Mouse (Mus musculus) brown adipose tissue, adult 24 weeks (tissue): ENCODE measurements at regions not wholly inside any gene's neighbourhood (a gene's known extent, or its start where the extent isn't known, plus 50 kb on each side); places are given as distances from the start of the nearest gene placed in this dataset.

Experiments used
- H3K27ac ChIP-seq: fragments of 200-500 bp; replicated peaks from 2 replicates; pipeline ENCODE4 v1.5.1; 2012; ENCODE audit warnings: low read depth, mild to moderate bottlenecking, low read length
- H3K4me1 ChIP-seq: fragments of 200-500 bp; 2 replicates; pipeline ENCODE4 v1.6.1; 2012; ENCODE audit warnings: low read length, mixed read lengths; ENCODE audit not compliant: control insufficient read depth, insufficient read depth, insufficient read length
- H3K4me3 ChIP-seq: fragments of 200-500 bp; 2 replicates; pipeline ENCODE4 v1.5.1; 2012; ENCODE audit warnings: low read depth, mild to moderate bottlenecking, low read length, moderate library complexity; ENCODE audit not compliant: insufficient read depth

DNA sequence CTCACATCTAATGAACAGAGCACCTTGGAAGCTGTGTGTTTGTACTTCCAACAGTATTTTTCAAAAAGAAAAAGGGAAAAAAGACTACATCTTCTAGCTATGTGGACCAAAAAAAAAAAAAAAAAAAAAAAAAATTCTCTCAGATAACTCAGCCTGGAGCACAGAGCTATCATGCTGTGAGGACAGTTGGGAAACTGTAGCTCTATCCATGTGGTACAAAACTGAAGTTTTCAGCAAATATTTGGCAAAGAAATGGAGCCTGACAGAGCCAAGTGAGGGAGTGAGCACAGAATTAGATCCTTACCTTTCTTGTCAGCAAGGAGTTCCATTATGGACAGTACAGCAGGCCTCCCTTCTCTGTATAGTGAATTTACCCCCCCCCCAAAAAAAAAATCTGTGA, 550.2 kb downstream of the Rapgef2 start:
- H3K4me1 ChIP-seq, result no peaks in the 10 kb centered on the region
- no peak overlapping the region for H3K4me3 ChIP-seq
- no peak overlapping the region for H3K27ac ChIP-seq

DNA sequence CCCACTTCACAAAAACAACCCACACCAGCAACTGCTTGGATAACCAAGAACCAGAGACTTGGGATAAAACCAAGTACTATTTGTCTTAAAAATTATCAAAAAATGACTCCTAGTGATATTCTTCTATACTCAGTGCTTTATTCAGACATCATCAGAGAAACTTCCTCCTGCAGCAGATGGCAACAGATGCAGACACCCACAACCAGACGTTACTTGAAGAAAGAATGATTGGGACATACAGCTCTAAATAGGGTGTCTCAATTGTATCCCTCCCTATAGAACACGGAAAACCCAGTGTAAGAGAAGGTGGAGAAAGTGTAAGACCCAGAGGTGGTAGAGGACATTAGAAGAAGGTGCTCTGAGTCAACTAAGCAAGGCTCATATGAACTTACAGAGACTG, 569.6 kb downstream of the Rapgef2 start:
- H3K27ac ChIP-seq, result no peak overlapping the region
- no peaks in the 10 kb centered on the region for H3K4me1 ChIP-seq
- no peak overlapping the region for H3K4me3 ChIP-seq

DNA sequence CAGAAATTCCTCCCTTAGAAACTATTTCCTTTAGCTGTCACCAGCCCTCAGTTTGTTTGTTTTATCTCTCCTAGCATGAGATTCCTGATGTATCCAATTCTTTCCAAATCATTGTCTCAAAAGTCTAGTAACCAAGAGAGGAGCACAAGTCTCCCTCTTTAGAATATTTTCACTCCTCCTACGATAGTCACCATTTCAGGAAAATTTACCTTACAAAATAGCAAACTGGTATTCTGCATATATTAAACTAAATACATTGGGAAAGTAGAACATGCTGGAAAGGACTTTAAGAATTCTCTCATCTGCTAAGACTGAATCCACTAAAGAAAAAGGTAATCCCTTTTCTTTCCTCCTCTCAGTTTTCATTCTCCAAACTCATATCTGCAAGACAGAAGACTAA, 578.6 kb downstream of the Rapgef2 start:
- Histone ChIP-seq H3K4me3 (no peak overlapping the region), H3K4me1 (no peaks in the 10 kb centered on the region), H3K27ac (no peak overlapping the region)

DNA sequence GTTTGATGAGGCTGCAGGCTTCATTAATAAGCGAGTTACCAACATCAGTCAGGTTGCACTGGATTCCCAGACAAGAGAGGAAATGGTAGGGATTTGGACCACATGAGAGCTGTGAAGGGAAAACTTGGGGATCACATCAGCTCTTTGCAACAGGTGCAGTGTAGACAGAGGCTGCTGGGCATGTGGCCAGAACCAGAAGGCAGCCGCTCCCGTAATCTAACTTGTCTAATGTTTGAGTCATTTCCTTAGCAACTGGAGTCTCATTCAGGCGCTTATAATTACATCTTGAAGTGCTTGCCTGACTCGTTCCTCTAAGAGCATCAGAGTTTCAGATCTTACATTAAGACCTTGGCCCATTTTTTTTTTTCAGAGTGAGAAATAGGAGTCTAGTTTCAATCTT, 587.4 kb downstream of the Rapgef2 start:
- Histone ChIP-seq H3K27ac (no peak overlapping the region), H3K4me3 (no peak overlapping the region), H3K4me1 (no peaks in the 10 kb centered on the region)

DNA sequence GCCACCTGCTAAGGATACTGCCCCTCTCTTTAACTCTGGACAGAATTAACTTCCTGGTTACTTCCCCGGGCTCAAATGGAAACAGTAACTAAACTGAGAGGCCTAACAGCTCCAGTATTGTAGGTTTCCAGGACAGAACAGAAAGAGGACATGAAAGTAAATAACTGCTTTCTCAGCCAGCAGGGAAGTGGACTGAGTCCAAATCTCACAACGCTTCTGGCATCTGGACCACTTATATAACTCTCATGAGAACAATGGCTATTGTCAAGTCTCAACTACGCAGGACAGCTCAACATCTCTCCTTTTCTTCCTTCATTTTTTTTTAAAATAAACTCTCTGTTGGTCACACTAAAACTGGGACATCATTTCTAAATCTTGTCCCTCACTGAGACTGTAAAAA, 594.8 kb downstream of the Rapgef2 start:
- Histone ChIP-seq H3K27ac (no peak overlapping the region), H3K4me3 (no peak overlapping the region), H3K4me1 (no peaks in the 10 kb centered on the region)

DNA sequence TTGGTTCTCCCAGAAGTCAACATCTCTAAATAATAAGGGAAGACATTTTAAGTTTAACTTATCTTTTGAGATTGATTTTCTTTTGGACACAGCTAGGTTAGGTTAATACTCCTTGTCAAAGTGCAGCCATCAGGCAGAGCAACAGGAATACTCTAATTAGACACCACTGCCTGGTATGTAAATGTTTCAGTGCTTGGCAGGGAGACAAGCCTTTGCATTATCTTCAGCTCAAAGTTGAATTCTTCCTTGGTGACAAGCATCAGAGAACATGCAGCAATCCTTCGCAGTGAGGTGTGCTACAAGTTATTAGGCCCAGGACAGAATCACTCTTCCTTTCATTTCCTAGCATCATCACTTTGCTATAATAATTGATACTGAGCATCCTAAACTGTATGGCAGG, 608.7 kb downstream of the Rapgef2 start:
- Histone ChIP-seq H3K4me1 (no peaks in the 10 kb centered on the region), H3K27ac (no peak overlapping the region), H3K4me3 (no peak overlapping the region)

DNA sequence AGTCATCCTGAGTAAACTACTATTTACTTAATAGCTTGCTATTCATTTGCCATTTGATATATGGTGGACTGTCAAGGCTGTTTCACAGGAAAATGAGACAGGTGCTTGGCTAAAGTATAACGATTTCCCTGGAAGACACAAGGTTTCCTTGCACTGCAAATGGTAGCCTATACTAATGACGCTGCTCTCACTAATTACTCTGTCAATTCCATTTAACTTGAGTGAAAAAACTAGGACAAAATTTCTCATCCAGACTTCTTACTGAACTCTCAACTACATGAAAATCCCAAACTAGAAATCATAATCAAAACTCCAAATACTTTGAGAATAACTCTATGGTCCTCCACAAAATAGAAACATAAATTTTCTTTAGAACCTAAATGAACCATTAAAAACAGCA, 609.5 kb downstream of the Rapgef2 start:
- H3K4me3 ChIP-seq, result no peak overlapping the region
- H3K27ac ChIP-seq, result no peak overlapping the region

DNA sequence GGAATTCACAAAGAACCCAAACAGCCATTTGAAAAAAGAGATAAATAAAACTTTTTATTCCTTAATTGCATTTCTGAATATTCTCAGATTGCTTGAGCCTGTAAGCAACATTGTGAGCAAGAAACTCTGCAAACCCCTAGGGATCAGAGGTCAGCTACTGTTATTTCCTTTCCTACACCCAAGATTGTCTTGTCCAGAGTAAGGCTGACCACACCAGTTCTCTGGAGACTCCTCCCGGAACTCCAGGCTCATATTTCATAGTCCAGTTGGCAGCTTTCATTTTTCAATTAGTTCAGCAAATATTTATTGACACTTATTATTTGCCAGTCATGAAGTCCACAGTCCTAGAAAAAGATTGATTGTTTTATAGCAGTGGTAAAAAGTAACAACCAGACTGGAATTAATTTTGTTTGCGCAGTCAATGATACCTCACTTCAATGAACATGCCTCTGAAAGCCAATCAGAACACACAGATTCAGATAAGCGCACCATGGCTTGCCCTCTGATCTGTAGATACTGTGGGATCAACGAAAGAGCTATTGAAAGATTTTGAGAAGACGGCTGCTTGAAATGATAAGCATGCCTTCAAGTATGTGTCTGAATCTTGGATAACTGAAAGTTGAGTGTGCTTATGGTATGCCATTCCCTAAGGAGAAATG, 611.7 kb downstream of the Rapgef2 start:
- no peaks in the 10 kb centered on the region for H3K4me1 ChIP-seq
- H3K4me3 ChIP-seq, result no peak overlapping the region
- no peak overlapping the region for H3K27ac ChIP-seq

More for the DNA sequence above, 609.5 kb downstream of the Rapgef2 start:
- no peaks in the 10 kb centered on the region for H3K4me1 ChIP-seq

DNA sequence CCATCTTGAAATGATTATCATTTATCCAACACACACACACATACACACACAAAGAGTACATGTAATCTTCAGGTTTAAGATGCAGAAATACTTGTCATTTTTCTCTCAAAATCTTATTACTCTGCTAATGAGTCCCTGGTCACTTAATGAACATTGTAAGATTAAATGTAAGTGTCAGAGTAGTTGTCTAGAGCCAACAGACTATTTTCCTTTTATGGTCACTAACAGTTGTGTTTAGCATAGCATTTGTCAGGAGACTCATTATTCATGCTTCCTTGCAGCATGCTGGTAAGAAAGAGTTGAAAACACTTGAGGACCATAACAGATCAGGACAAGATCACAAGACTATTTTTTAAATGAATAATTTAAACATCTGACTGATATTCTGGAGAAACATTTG, 618.3 kb downstream of the Rapgef2 start:
- H3K4me3 ChIP-seq, result no peak overlapping the region
- H3K27ac ChIP-seq, result no peak overlapping the region
- H3K4me1 ChIP-seq, result no peaks in the 10 kb centered on the region

DNA sequence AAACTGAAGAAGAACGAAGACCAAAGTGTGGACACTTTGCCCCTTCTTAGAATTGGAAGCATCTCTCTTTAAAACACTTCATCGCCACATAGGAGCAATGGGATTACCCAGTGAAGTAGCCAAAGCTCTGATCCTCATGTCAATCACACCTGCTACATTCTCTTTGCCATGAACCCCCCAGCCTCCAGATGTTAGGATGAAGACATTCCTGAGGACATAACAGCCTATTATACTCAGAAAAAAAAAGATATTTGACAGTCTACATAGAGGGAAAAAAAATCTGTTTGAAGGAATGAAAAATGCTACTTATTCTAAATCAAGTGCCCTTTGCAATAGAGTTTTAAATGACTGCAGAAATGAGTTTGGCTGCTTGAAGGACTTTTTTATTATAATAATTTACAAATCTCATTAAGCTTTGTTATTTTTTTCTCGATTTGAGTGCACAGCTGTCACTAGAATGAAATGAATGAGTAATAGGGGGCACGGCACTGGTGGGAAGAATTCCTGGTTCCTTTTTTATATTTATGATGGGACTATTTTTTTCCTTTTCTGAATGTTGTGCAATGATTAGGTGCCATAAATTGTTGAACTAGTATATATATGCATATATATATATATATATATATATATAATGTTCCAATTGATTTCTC, 618.8 kb downstream of the Rapgef2 start:
- no peaks in the 10 kb centered on the region for H3K4me1 ChIP-seq
- no peak overlapping the region for H3K27ac ChIP-seq
- no peak overlapping the region for H3K4me3 ChIP-seq

DNA sequence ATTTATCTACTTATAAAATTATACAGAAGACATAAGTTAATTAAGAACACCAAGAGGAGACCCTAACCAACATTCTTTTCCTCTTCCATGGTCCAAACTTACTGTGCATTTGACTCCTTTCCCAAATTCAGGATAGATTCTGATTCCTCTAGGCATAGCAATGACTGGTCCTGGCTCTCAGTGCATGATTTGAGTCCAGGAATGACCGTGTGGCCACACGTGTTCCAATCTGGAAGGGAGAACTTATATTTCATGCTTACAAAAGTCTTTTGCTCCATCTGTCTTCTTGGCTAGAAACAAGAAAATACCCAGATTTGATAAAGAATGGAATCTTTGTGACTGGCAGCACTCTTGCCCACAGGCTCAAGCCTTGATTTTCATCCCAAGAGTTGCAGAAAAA, 638.2 kb downstream of the Rapgef2 start:
- Histone ChIP-seq H3K4me3 (no peak overlapping the region), H3K4me1 (no peaks in the 10 kb centered on the region), H3K27ac (no peak overlapping the region)

DNA sequence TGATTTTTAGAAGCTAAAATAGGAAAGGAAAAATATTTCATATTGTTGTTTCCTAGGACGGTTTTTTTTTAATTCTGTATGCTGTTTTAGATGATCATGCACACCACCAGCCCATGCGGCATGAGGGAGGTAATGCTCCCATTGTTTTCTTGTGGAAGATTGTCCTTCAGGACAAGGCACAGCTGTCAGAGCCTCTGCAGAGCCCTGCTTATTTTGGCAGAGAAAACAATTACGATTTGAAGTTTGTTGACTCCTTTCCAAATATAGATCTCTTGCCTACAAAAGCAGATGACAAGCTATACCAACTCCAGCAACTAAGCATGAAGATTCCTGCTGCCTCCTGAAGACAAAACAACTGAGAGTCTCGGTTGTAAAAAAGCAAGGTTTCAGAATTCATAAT, 650.9 kb downstream of the Rapgef2 start:
- H3K4me3 ChIP-seq, result no peak overlapping the region
- H3K4me1 ChIP-seq, result no peaks in the 10 kb centered on the region
- H3K27ac ChIP-seq, result no peak overlapping the region

DNA sequence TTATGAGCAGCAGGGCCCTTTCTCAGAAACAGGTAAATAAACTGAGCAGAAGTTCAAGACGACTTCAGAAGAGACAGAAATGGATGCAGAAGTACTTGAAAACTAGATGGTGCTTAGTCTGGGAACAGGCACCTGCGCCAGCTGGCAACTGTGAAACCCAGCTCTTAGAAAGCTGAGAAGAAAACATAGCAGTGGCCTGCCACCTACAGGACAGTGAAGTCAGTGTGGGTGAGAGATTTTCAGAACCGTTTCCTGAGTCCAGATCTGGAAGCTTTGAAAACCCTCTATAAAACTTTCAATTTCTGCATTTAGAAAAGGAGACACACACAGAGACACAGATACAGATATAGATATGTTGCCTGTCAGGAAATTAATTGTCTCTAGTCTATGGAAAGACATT, 667.4 kb downstream of the Rapgef2 start:
- H3K4me1 ChIP-seq, result no peaks in the 10 kb centered on the region
- H3K4me3 ChIP-seq, result no peak overlapping the region
- H3K27ac ChIP-seq, result no peak overlapping the region

DNA sequence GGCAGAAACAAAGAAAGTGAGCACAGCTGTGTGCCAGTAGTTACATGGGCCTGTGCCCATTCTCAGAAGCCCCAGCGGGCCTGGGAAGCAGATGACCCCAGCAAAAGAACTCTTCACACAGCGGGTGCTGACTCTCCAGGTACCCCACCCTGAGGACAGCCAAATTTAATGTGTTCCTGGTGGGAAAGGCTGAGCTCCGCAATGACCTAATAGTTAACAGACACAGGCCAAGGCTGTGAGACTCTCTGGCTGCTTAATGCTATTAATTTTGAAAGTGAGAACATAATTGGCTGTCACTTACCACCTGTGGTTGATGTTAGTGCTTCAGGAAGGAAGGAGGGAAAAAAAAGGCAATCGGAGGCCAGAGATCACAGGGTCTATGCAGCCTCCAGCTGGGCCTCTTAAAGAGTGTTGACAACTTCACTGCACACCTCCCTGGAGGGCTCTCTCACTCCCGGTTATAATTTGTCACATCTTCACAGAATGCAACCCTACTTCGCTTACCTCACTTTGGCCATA, 691.5 kb downstream of the Rapgef2 start:
- Histone ChIP-seq H3K4me3 (no peak overlapping the region), H3K27ac (no peak overlapping the region), H3K4me1 (no peaks in the 10 kb centered on the region)

DNA sequence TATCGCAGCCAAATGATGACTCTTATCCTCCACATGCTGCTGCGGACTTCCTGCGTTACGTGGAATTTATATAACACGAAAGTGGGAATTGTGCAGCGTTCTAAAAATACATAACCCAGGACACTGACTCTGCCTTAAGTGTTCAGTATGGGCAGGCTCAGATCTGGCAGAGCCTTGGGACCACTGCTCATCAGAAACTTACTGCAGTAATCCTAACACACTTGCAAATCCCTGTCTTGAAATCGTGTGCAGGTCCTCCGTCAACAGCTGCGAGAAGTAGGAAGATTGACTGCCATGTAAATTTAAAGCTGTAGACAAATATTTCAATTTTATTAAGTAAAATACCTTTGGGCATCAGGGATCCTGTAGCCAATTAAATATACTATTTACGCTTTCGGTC, 692.0 kb downstream of the Rapgef2 start:
- Histone ChIP-seq H3K4me3 (no peak overlapping the region), H3K27ac (no peak overlapping the region), H3K4me1 (no peaks in the 10 kb centered on the region)

DNA sequence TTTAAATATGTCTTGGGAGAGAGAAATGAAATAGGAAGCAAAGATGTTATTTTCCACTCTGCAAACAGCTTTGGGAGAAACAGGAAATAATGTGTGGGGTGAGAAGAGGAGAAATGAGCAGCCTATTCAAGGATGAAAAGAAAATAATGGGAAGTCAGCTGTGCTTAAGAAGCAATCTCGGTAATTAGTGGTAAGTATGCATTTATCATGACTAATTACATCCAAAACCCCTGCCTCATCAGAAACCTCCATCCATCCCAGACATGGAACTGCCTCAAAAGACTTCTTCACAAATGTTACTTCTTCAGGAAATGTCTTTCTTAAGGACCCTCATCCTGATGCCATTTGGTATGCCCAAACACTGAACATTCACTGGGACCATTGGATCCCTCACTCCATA, 699.7 kb downstream of the Rapgef2 start:
- H3K4me3 ChIP-seq, result no peak overlapping the region
- no peaks in the 10 kb centered on the region for H3K4me1 ChIP-seq
- H3K27ac ChIP-seq, result no peak overlapping the region
